Comparison of ENCODE assay signal across 18 mouse cellular contexts in the genomic region with DNA sequence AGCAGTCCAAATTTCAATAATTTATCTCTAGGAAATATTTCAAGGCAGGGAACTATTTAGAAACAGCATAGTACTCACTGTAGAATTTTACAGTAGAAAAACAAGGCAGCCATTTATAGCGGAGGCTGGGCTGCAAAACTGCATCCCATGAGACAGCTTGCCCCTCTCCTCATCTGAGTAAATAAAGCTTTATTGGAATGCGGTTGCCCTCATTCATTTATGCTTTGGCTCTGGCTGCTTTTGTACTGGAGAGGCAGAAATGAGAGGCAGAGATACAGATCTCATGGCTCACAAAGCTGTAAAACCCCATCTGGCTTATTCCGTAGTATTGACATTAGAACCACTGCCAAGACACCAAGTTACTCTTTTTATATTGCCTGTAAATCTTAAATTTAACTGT.
A peak's percentile ranks its signal among the peaks of the same experiment; 100 is the strongest.
DNase-seq lines count a peak whose midpoint lies in the region; ATAC-seq and TF ChIP-seq lines count a peak whose summit lies in the region.
"Had no signal": no experiment of that assay in that cellular context is flagged by ENCODE, and none has a peak within 500 bp of the region (broad histone marks: within the 10 kb centered on the region; RNA-seq: fewer than 3 reads in every experiment).

No protein-coding gene starts in this region.

- H3K36me3 ChIP-seq in heart, embryonic 10.5 days, result no peaks in the 10 kb centered on the region
- H3K36me3 ChIP-seq in lung, embryonic 14.5 days (ENCODE audit: insufficient read depth), result no peaks in the 10 kb centered on the region
- no peaks in the 10 kb centered on the region for H3K36me3 ChIP-seq in limb, embryonic 14.5 days (ENCODE audit: control insufficient read depth, insufficient read depth, low read length)
- H3K36me3 ChIP-seq: embryonic facial prominence, embryonic 12.5 days had no signal

- no peak overlapping the region for H3K27ac ChIP-seq in heart, embryonic 10.5 days
- no peak overlapping the region for H3K27ac ChIP-seq in lung, embryonic 14.5 days (ENCODE audit: low read depth)
- peak overlapping the region; percentile 21; the same call in 1 of the 2 replicates for H3K27ac ChIP-seq in limb, embryonic 14.5 days (replicated peaks; ENCODE audit: low read depth, low read length)
- H3K27ac ChIP-seq: embryonic facial prominence, embryonic 12.5 days; gastrocnemius, adult 2 months; hindbrain, embryonic 14.5 days had no signal

- H3K27me3 ChIP-seq in heart, embryonic 10.5 days (ENCODE audit: insufficient read depth, poor library complexity, severe bottlenecking), result no peaks in the 10 kb centered on the region
- no peaks in the 10 kb centered on the region for H3K27me3 ChIP-seq in lung, embryonic 14.5 days (ENCODE audit: insufficient read depth, low read length)
- H3K27me3 ChIP-seq in limb, embryonic 14.5 days (ENCODE audit: control insufficient read depth, insufficient read depth, low read length), result no peaks in the 10 kb centered on the region
- H3K27me3 ChIP-seq: embryonic facial prominence, embryonic 12.5 days had no signal

- TF ChIP-seq CTCF in lung, embryonic 14.5 days (IDR thresholded peaks at IDR 0.05; ENCODE audit: low read depth), result no peak

- no peak overlapping the region for H3K4me3 ChIP-seq in heart, embryonic 10.5 days
- no peak overlapping the region for H3K4me3 ChIP-seq in lung, embryonic 14.5 days (ENCODE audit: low read depth, low read length)
- H3K4me3 ChIP-seq in limb, embryonic 14.5 days (replicated peaks; ENCODE audit: low read length), result no peak overlapping the region
- H3K4me3 ChIP-seq: embryonic facial prominence, embryonic 12.5 days; gastrocnemius, adult 2 months had no signal

- no peak overlapping the region for H3K4me2 ChIP-seq in lung, embryonic 14.5 days
- no peak overlapping the region for H3K4me2 ChIP-seq in limb, embryonic 14.5 days (replicated peaks; ENCODE audit: low read depth, low read length, severe bottlenecking)
- H3K4me2 ChIP-seq: embryonic facial prominence, embryonic 12.5 days; hindbrain, embryonic 14.5 days had no signal

- no peak for ATAC-seq in lung, embryonic 14.5 days (ENCODE audit: insufficient read depth)
- ATAC-seq in limb, embryonic 14.5 days (ENCODE audit: low FRiP score, low read depth), result peak; percentile 79

- H3K9me3 ChIP-seq in heart, embryonic 10.5 days, result no peaks in the 10 kb centered on the region
- H3K9me3 ChIP-seq in lung, embryonic 14.5 days (ENCODE audit: low read depth, low read length), result no peaks in the 10 kb centered on the region
- H3K9me3 ChIP-seq in limb, embryonic 14.5 days (ENCODE audit: control insufficient read depth, low read length), result no peaks in the 10 kb centered on the region
- H3K9me3 ChIP-seq: embryonic facial prominence, embryonic 12.5 days had no signal

- H3K9ac ChIP-seq in lung, embryonic 14.5 days, result no peak overlapping the region
- no peak overlapping the region for H3K9ac ChIP-seq in limb, embryonic 14.5 days (ENCODE audit: low read depth, low read length, severe bottlenecking)
- H3K9ac ChIP-seq: embryonic facial prominence, embryonic 12.5 days; hindbrain, embryonic 14.5 days had no signal

- H3K4me1 ChIP-seq in heart, embryonic 10.5 days, result peaks cover 22% of the 10 kb centered on the region
- peaks cover 2% of the 10 kb centered on the region; the same call in 1 of the 2 replicates for H3K4me1 ChIP-seq in lung, embryonic 14.5 days (ENCODE audit: insufficient read depth)
- H3K4me1 ChIP-seq in limb, embryonic 14.5 days (ENCODE audit: control insufficient read depth, insufficient read depth, low read length), result peaks cover 33% of the 10 kb centered on the region
- H3K4me1 ChIP-seq: embryonic facial prominence, embryonic 12.5 days had no signal

- no peak for TF ChIP-seq POLR2A in limb, embryonic 14.5 days (IDR thresholded peaks at IDR 0.05; ENCODE audit: borderline replicate concordance, extremely low read depth, insufficient read depth, insufficient read length)

- WGBS in heart, embryonic 10.5 days, result 86% methylated on average over 3 of the region's 3 CpGs
- 42% methylated on average over 3 of the region's 3 CpGs for WGBS in lung, embryonic 14.5 days
- WGBS in limb, embryonic 14.5 days, result 29% methylated on average over 3 of the region's 3 CpGs

- DNase-seq in heart, embryonic 10.5 days (ENCODE audit: low spot score), result peak; percentile 2
- DNase-seq in heart, adult 8-10 months (ENCODE audit: low spot score), result no peak
- DNase-seq in lung, embryonic 14.5 days, result peak; percentile 27
- DNase-seq in lung, adult 18-20 months, result no peak
- DNase-seq in fat pad, adult 2 months (ENCODE audit: extremely low read depth, low read depth, low spot score), result peak; percentile 11
- peak; percentile 88 for DNase-seq in limb, embryonic 14.5 days (ENCODE audit: low spot score)
- DNase-seq in right cerebral cortex, adult 2 months (ENCODE audit: low spot score in 2 of 2), result no peak
- no peak for DNase-seq in gastrocnemius, adult 8-10 months (ENCODE audit: low spot score in 2 of 2)
- DNase-seq: adrenal gland, postnatal 10 days; cerebellum, adult 18-20 months; gastrocnemius, adult 2 months; heart, postnatal 10 days; kidney, adult 8-10 months; left cerebral cortex, postnatal 4 days; right cerebral cortex, postnatal 14 days; thymus, postnatal 36 days had no signal

Comparison
In these comparisons a context has a peak if more than half of its experiments do, and no peak if none do; other contexts are left out.
1. DNase-seq: peak in heart, embryonic 10.5 days (single experiment), lung, embryonic 14.5 days (single experiment), fat pad, adult 2 months (single experiment) and limb, embryonic 14.5 days (single experiment); none in heart, adult 8-10 months (single experiment), lung, adult 18-20 months (0 of 2), right cerebral cortex, adult 2 months (0 of 2) and gastrocnemius, adult 8-10 months (0 of 2).